Mouse (Mus musculus) myocyte (in vitro differentiated cells): Measurements from ENCODE around the gene Vwa1. TPM values are rescaled to one million over a fixed set of nuclear protein-coding genes. Genes with fewer than 3 reads are reported as not detected.

ENCODE experiments used
- H3K27me3 ChIP-seq: one replicate; pipeline ENCODE4 v1.6.1; 2011; ENCODE audit not compliant: control insufficient read depth, insufficient read depth, insufficient read length
- H3K36me3 ChIP-seq: one replicate; pipeline ENCODE4 v1.6.1; 2011; ENCODE audit not compliant: control insufficient read depth, insufficient read depth
- H3K4me2 ChIP-seq: one replicate; pipeline ENCODE4 v1.6.1; 2011; ENCODE audit warnings: low read depth, control low read depth
- H3K4me3 ChIP-seq: one replicate; pipeline ENCODE4 v1.5.1; 2011; ENCODE audit warnings: mild to moderate bottlenecking, control low read depth, moderate library complexity
- H3K79me2 ChIP-seq: one replicate; pipeline ENCODE4 v1.6.1; 2011; ENCODE audit not compliant: control insufficient read depth, insufficient read depth
- H3ac ChIP-seq: one replicate; pipeline ENCODE4 v1.6.1; 2011; ENCODE audit not compliant: control insufficient read depth, insufficient read length
- CEBPB ChIP-seq: IDR thresholded peaks from 2 replicates; pipeline ENCODE4 v1.6.1; 2011; ENCODE audit warnings: mild to moderate bottlenecking, moderate library complexity; ENCODE audit not compliant: poor library complexity, insufficient read depth, severe bottlenecking
- E2F4 ChIP-seq: IDR thresholded peaks from one replicate; pipeline ENCODE4 v1.6.1; 2011; ENCODE audit warnings: mild to moderate bottlenecking, control low read depth, moderate library complexity; ENCODE audit not compliant: insufficient read depth
- MAX ChIP-seq: IDR thresholded peaks from one replicate; pipeline ENCODE4 v1.6.1; 2011; ENCODE audit warnings: low read depth, mild to moderate bottlenecking, control low read depth
- MYOD1 ChIP-seq, 3 experiments: IDR thresholded peaks; one replicate each; pipeline ENCODE4 v1.6.1; 2011; ENCODE audit warnings: control low read depth in 2 of 3, low read depth in 2 of 3, mild to moderate bottlenecking in 2 of 3, moderate library complexity in 1 of 3; ENCODE audit not compliant: insufficient read length in 2 of 3, control insufficient read depth in 1 of 3
- MYOG ChIP-seq, 3 experiments: IDR thresholded peaks; one replicate each; pipeline ENCODE4 v1.6.1; 2011; ENCODE audit warnings: control low read depth in 2 of 3, low read depth in 2 of 3, mild to moderate bottlenecking in 2 of 3; ENCODE audit not compliant: insufficient read length in 2 of 3, control insufficient read depth in 1 of 3, insufficient read depth in 1 of 3
- POLR2A ChIP-seq: IDR thresholded peaks from one replicate; pipeline ENCODE4 v1.6.1; 2011; ENCODE audit warnings: low read depth, mild to moderate bottlenecking, control low read depth, moderate library complexity; ENCODE audit not compliant: insufficient read length
- POLR2AphosphoS2 ChIP-seq: IDR thresholded peaks from one replicate; pipeline ENCODE4 v1.6.1; 2011; ENCODE audit warnings: low read depth, control low read depth; ENCODE audit not compliant: insufficient read length
- REST ChIP-seq: IDR thresholded peaks from one replicate; pipeline ENCODE4 v1.6.1; 2011; ENCODE audit warnings: mild to moderate bottlenecking, control low read depth, moderate library complexity; ENCODE audit not compliant: insufficient read depth, insufficient read length
- TCF12 ChIP-seq: IDR thresholded peaks from one replicate; pipeline ENCODE4 v1.6.1; 2011; ENCODE audit warnings: mild to moderate bottlenecking, control low read depth; ENCODE audit not compliant: poor library complexity, insufficient read depth, severe bottlenecking
- TCF3 ChIP-seq: IDR thresholded peaks from one replicate; pipeline ENCODE4 v1.6.1; 2011; ENCODE audit warnings: low read depth, control low read depth; ENCODE audit not compliant: insufficient read length
- USF1 ChIP-seq: IDR thresholded peaks from one replicate; pipeline ENCODE4 v1.6.1; 2011; ENCODE audit warnings: low read depth, mild to moderate bottlenecking, control low read depth, moderate library complexity
- polyA plus RNA-seq: library from polyadenylated mRNA; unstranded; fragments of >200 nt; fragmentation: generic; extraction: Trizol; gene quantifications from one replicate; pipeline ENCODE4 v1.2.1, GENCODE M21; 2012; ENCODE audit warnings: missing spikeins

The Vwa1 gene
- polyA plus RNA-seq, 1 experiment = 3.2 TPM

GRCm38 (mm10) chr4:155788300-155788699, 13.8 kb upstream of the Vwa1 start:
- no peak for TF ChIP-seq MAX
- TF ChIP-seq REST = no peak
- no peak for TF ChIP-seq TCF3
- H3K36me3 ChIP-seq = no peaks in the 10 kb centered on the region
- no peak overlapping the region for H3ac ChIP-seq
- no peaks in the 10 kb centered on the region for H3K79me2 ChIP-seq
- no peak overlapping the region for H3K4me3 ChIP-seq
- no peak overlapping the region for H3K4me2 ChIP-seq
- H3K27me3 ChIP-seq = peaks cover 15% of the 10 kb centered on the region

- no peak for TF ChIP-seq MYOD1 (IDR thresholded peaks at IDR 0.05; ENCODE audit: control insufficient read depth in 1 of 3, insufficient read length in 2 of 3, low read depth in 2 of 3)
- TF ChIP-seq CEBPB = no peak
- peak within 1 kb of the TSS; percentile 81 for H3K4me2 ChIP-seq
- peak within 1 kb of the TSS; percentile 46 for H3K4me3 ChIP-seq
- peaks cover 3% of the 10 kb centered on the region for H3K27me3 ChIP-seq
- peak within 1 kb of the TSS; percentile 44 for H3ac ChIP-seq
- no peaks in the 10 kb centered on the region for H3K36me3 ChIP-seq
- H3K79me2 ChIP-seq = peaks cover 2% of the 10 kb centered on the region
Measured at GRCm38 (mm10) chr4:155785819-155786218, 11.3 kb upstream of the Vwa1 start, which contains the start of gene Tmem88b. Gene Tmem88b, minus strand, starts transcription at chr4:155785874.

- Histone ChIP-seq H3K36me3 (no peaks in the 10 kb centered on the region), H3ac (no peak overlapping the region), H3K4me3 (peak overlapping the region; percentile 46), H3K4me2 (peak overlapping the region; percentile 45), H3K79me2 (peaks cover 2% of the 10 kb centered on the region), H3K27me3 (no peaks in the 10 kb centered on the region)
- TF ChIP-seq TCF3 (no peak), MYOG (IDR thresholded peaks at IDR 0.05; ENCODE audit: control insufficient read depth in 1 of 3, insufficient read depth in 1 of 3, insufficient read length in 2 of 3, low read depth in 2 of 3) (no peak), CEBPB (no peak), E2F4 (no peak), TCF12 (no peak), POLR2A (no peak), REST (no peak), MAX (no peak), MYOD1 (IDR thresholded peaks at IDR 0.05; ENCODE audit: control insufficient read depth in 1 of 3, insufficient read length in 2 of 3, low read depth in 2 of 3) (no peak), POLR2AphosphoS2 (no peak), USF1 (no peak)
Measured at GRCm38 (mm10) chr4:155785246-155785645, 10.7 kb upstream of the Vwa1 start.

GRCm38 (mm10) chr4:155784081-155784701, 9.7 kb upstream of the Vwa1 start:
- peaks cover 2% of the 10 kb centered on the region for H3K79me2 ChIP-seq
- peak overlapping the region; percentile 46 for H3K4me3 ChIP-seq
- H3ac ChIP-seq = peak overlapping the region; percentile 44
- peak overlapping the region; percentile 81 for H3K4me2 ChIP-seq
- no peaks in the 10 kb centered on the region for H3K36me3 ChIP-seq
- H3K27me3 ChIP-seq = no peaks in the 10 kb centered on the region
- peak in 1 of 3 experiments; percentile 11 for TF ChIP-seq MYOG (IDR thresholded peaks at IDR 0.05; ENCODE audit: control insufficient read depth in 1 of 3, insufficient read depth in 1 of 3, insufficient read length in 2 of 3, low read depth in 2 of 3)
- peak; percentile 64 for TF ChIP-seq POLR2A
- no peak for TF ChIP-seq REST
- TF ChIP-seq POLR2AphosphoS2 = peak; percentile 65

- Histone ChIP-seq H3K4me3 (peak overlapping the region; percentile 46), H3K4me2 (peak overlapping the region; percentile 81), H3ac (peak overlapping the region; percentile 44), H3K79me2 (peaks cover 2% of the 10 kb centered on the region), H3K27me3 (no peaks in the 10 kb centered on the region), H3K36me3 (no peaks in the 10 kb centered on the region)
- TF ChIP-seq MYOD1 (IDR thresholded peaks at IDR 0.05; ENCODE audit: control insufficient read depth in 1 of 3, insufficient read length in 2 of 3, low read depth in 2 of 3) = peak in 2 of 3 experiments; percentile 10 to 22
- TF ChIP-seq TCF3 = no peak
- no peak for TF ChIP-seq E2F4
- TF ChIP-seq POLR2A = no peak
- TF ChIP-seq USF1 = no peak
Measured at GRCm38 (mm10) chr4:155783486-155784080, 9.1 kb upstream of the Vwa1 start.
